Mouse (Mus musculus) heart, postnatal 0 days (tissue): ENCODE measurements around the gene Ubqln4.

Experiments
- CTCF ChIP-seq: IDR thresholded peaks from 2 replicates; pipeline ENCODE4 v1.5.1; 2016; ENCODE audit warnings: antibody characterized with exemption, control low read depth, low read depth
- EP300 ChIP-seq: IDR thresholded peaks from 2 replicates; pipeline ENCODE4 v1.6.1; 2016; ENCODE audit warnings: antibody characterized with exemption, low read depth

DNA sequence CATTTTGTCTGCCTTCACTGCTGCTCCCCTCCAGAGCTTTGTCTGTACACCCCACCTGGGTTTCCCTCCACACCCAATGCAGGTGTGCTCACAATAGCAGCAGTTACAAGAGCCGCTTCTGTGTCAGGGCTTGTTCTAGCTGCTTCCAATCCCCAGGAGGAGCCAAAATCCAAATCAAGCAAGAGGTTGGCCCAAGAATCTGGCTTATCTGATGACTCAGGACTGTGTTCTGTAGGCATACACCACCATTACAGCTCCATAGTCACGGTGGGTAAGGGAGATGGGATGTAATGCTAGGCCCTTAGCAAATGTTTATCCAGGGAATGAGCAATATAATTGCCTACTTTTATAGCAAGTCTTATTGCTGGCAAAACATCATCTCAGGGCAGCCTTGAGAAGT lies 37.2 kb upstream of the Ubqln4 start:
- TF ChIP-seq CTCF (no peak), EP300 (no peak)
